Mouse (Mus musculus) testis, adult 10 weeks (tissue): ENCODE measurements around the gene Rtl8b. TPM values are rescaled to one million over a fixed set of nuclear protein-coding genes. Genes with fewer than 3 reads are reported as not detected.

Experiments
- polyA plus RNA-seq: library from polyadenylated mRNA; stranded (reverse); fragments of 350-450 nt; fragmentation: Illumina TruSeq; extraction: RNeasy Lipid Tissue Mini Kit (QIAGEN cat#74804); gene quantifications from one replicate; pipeline ENCODE4 v1.2.3, GENCODE M21; 2014; ENCODE audit warnings: low read depth, low replicate concordance

Gene Rtl8b
- 0.42 TPM for polyA plus RNA-seq

GRCm38 (mm10) chrX:53670294-53670693, at the start of gene Rtl8b:
Rtl8b (minus strand) TSS chrX:53670408.

GRCm38 (mm10) chrX:53642980-53643961, 26.9 kb downstream of the Rtl8b start, which contains the start of gene Rtl8a:
Rtl8a (minus strand) TSS chrX:53643682.

Other genes starting within 250 kb of the Rtl8b start
- gene Etd, start 235.5 kb downstream of the Rtl8b start, polyA plus RNA-seq: 34.9 TPM
- gene Rtl8c, start 62.4 kb downstream of the Rtl8b start, polyA plus RNA-seq: not detected
- gene Gm14597, start 61.4 kb downstream of the Rtl8b start, polyA plus RNA-seq: 12.2 TPM
- 0.99 TPM for gene Rtl8a, start 26.7 kb downstream of the Rtl8b start, polyA plus RNA-seq
- gene 4930502E18Rik, start 54.4 kb upstream of the Rtl8b start, polyA plus RNA-seq: 20.7 TPM
- gene 1700013H16Rik, start 87.4 kb upstream of the Rtl8b start, polyA plus RNA-seq: 110 TPM
- not detected for gene Zfp36l3, start 106.0 kb upstream of the Rtl8b start, polyA plus RNA-seq
- 10.5 TPM for gene Xlr, start 127.3 kb upstream of the Rtl8b start, polyA plus RNA-seq